ENCODE assay signal across 9 mouse cellular contexts in genomic region chr11:67081125-67081649, GRCm38 (mm10). TPM values are rescaled to one million over a fixed set of nuclear protein-coding genes. Genes with fewer than 3 reads are reported as not detected.
A peak's percentile ranks its signal among the peaks of the same experiment; 100 is the strongest.
DNase-seq lines count a peak whose midpoint lies in the region; ATAC-seq and TF ChIP-seq lines count a peak whose summit lies in the region.
"Had no signal": no experiment of that assay in that cellular context is flagged by ENCODE, and none has a peak within 500 bp of the region (broad histone marks: within the 10 kb centered on the region; RNA-seq: fewer than 3 reads in every experiment).

No protein-coding gene starts in this region.

- no peak for TF ChIP-seq CTCF in lung, adult 2 months (IDR thresholded peaks at IDR 0.05; ENCODE audit: insufficient read depth, low read length)

- no peak overlapping the region for H3K27ac ChIP-seq in stomach, embryonic 16.5 days (ENCODE audit: low read length)
- H3K27ac ChIP-seq: limb, embryonic 15.5 days had no signal

- no peaks in the 10 kb centered on the region for H3K9me3 ChIP-seq in stomach, embryonic 16.5 days (replicated peaks; ENCODE audit: control insufficient read depth, low read length)
- H3K9me3 ChIP-seq: limb, embryonic 15.5 days had no signal

- peak; percentile 25 for DNase-seq in gastrocnemius, postnatal 25 days
- no peak for DNase-seq in gastrocnemius, postnatal 4 days (ENCODE audit: low spot score in 2 of 2)
- peak; percentile 62 for DNase-seq in adrenal gland, postnatal 14 days
- peak; percentile 46 for DNase-seq in kidney, adult 11 months
- DNase-seq in lung, adult 2 months = peak; percentile 19
- no peak for DNase-seq in spleen, postnatal 14 days (ENCODE audit: low spot score in 2 of 2)
- no peak for DNase-seq in spleen, postnatal 10 days (ENCODE audit: low spot score in 2 of 2)

- peak; percentile 86 for ATAC-seq in stomach, embryonic 16.5 days (ENCODE audit: insufficient read depth, low FRiP score)

- H3K27me3 ChIP-seq in stomach, embryonic 16.5 days (ENCODE audit: control insufficient read depth, insufficient read depth, low read length) = peaks cover 19% of the 10 kb centered on the region

- no peak overlapping the region for H3K4me3 ChIP-seq in lung, adult 2 months (replicated peaks; ENCODE audit: extremely low read depth, low read depth, low read length)
- no peak overlapping the region for H3K4me3 ChIP-seq in stomach, embryonic 16.5 days (replicated peaks; ENCODE audit: low read length)
- H3K4me3 ChIP-seq: limb, embryonic 15.5 days had no signal

- H3K36me3 ChIP-seq in stomach, embryonic 16.5 days (ENCODE audit: control insufficient read depth, insufficient read depth, low read length) = no peaks in the 10 kb centered on the region
- H3K36me3 ChIP-seq: limb, embryonic 15.5 days had no signal

- TF ChIP-seq POLR2A in lung, adult 2 months (IDR thresholded peaks at IDR 0.05; ENCODE audit: borderline replicate concordance, extremely low read depth, low read depth, low read length) = no peak

- no peak overlapping the region for H3K9ac ChIP-seq in stomach, embryonic 16.5 days (ENCODE audit: low read length)
- H3K9ac ChIP-seq: limb, embryonic 15.5 days had no signal

- no peak overlapping the region for H3K4me2 ChIP-seq in stomach, embryonic 16.5 days (ENCODE audit: low read depth, low read length)
- H3K4me2 ChIP-seq: limb, embryonic 15.5 days had no signal

- H3K4me1 ChIP-seq in lung, adult 2 months (ENCODE audit: control insufficient read depth, insufficient read depth, low read length) = no peaks in the 10 kb centered on the region
- peaks cover 6% of the 10 kb centered on the region; the same call in 1 of the 2 replicates for H3K4me1 ChIP-seq in stomach, embryonic 16.5 days (ENCODE audit: control insufficient read depth, insufficient read depth, low read length)
- H3K4me1 ChIP-seq: limb, embryonic 15.5 days had no signal

- 9% methylated on average over 11 of the region's 11 CpGs for WGBS in lung, adult 2 months
- WGBS in stomach, embryonic 16.5 days = 4% methylated on average over 11 of the region's 11 CpGs

RNA-seq across cellular contexts. Expression of gene Myh3, which starts 3.1 kb away (rescaled TPM):
- total RNA-seq in gastrocnemius, postnatal 25 days (2021) = 10 to 100 TPM; 11.9 to 13.1 TPM
- total RNA-seq in gastrocnemius, postnatal 4 days (2021) = 100 to 1,000 TPM; 510 to 548 TPM
- 0.07 TPM in 1 of 2 replicates, not detected in the other for total RNA-seq in adrenal gland, postnatal 14 days (2021)
- polyA plus RNA-seq in lung, adult 2 months (2012; rRNA removed) = 0.08 TPM in 1 of 2 replicates, not detected in the other
- 1.9 and 40.3 TPM in 2 replicates for polyA plus RNA-seq in stomach, embryonic 16.5 days (2015; fragmentation: Nextera tagmentation; extraction: Ambion mirVana)

RNA-seq across cellular contexts. Expression of gene Sco1, which starts 28.7 kb away (rescaled TPM):
- 1 to 10 TPM; 7.2 to 7.3 TPM for total RNA-seq in gastrocnemius, postnatal 25 days (2021)
- total RNA-seq in gastrocnemius, postnatal 4 days (2021) = 10 to 100 TPM; 13.7 to 14.3 TPM
- total RNA-seq in adrenal gland, postnatal 14 days (2021) = 21.4 and 24.3 TPM in 2 replicates
- 2.8 and 3.5 TPM in 2 replicates for polyA plus RNA-seq in lung, adult 2 months (2012; rRNA removed)
- 15.0 TPM in 2 replicates for polyA plus RNA-seq in stomach, embryonic 16.5 days (2015; fragmentation: Nextera tagmentation; extraction: Ambion mirVana)

RNA-seq across cellular contexts. Expression of gene Adprm, which starts 28.8 kb away (rescaled TPM):
- total RNA-seq in gastrocnemius, postnatal 25 days (2021) = 1 to 10 TPM; 6.9 to 8.9 TPM
- 10 to 100 TPM; 14.9 to 15.8 TPM for total RNA-seq in gastrocnemius, postnatal 4 days (2021)
- 18.6 and 20.5 TPM in 2 replicates for total RNA-seq in adrenal gland, postnatal 14 days (2021)
- polyA plus RNA-seq in lung, adult 2 months (2012; rRNA removed) = 10.2 and 16.6 TPM in 2 replicates
- 26.6 and 27.1 TPM in 2 replicates for polyA plus RNA-seq in stomach, embryonic 16.5 days (2015; fragmentation: Nextera tagmentation; extraction: Ambion mirVana)

RNA-seq across cellular contexts. Expression of gene Tmem220, which starts 56.2 kb away (rescaled TPM):
- total RNA-seq in gastrocnemius, postnatal 25 days (2021) = under 1 TPM; 0.28 to 0.96 TPM
- total RNA-seq in gastrocnemius, postnatal 4 days (2021) = 1 to 10 TPM; 2.3 to 2.6 TPM
- 5.6 and 6.0 TPM in 2 replicates for total RNA-seq in adrenal gland, postnatal 14 days (2021)
- polyA plus RNA-seq in lung, adult 2 months (2012; rRNA removed) = 3.1 and 5.8 TPM in 2 replicates
- 1.8 and 3.6 TPM in 2 replicates for polyA plus RNA-seq in stomach, embryonic 16.5 days (2015; fragmentation: Nextera tagmentation; extraction: Ambion mirVana)

Comparison
In these comparisons a context has a peak if more than half of its experiments do, and no peak if none do; other contexts are left out.
1. DNase-seq: peak in gastrocnemius, postnatal 25 days (single experiment), adrenal gland, postnatal 14 days (single experiment), kidney, adult 11 months (single experiment) and lung, adult 2 months (single experiment); none in gastrocnemius, postnatal 4 days (0 of 2), spleen, postnatal 14 days (0 of 2) and spleen, postnatal 10 days (0 of 2).
2. RNA of gene Myh3, which starts 3.1 kb away (total RNA-seq): 510 to 548 TPM in gastrocnemius, postnatal 4 days; 11.9 to 13.1 TPM in gastrocnemius, postnatal 25 days and 0.07 TPM in adrenal gland, postnatal 14 days; every median in the first group is over 10 times any median in the second.